Mouse (Mus musculus): ENCODE data around the gene Pus10.

Pus10 gene

GRCm38 (mm10) chr11:23665311-23665786, at the start of gene Pus10:
Pus10 (plus strand) TSS chr11:23665674.
- DNase-seq: peak; percentile 70

- no peak for DNase-seq
Observed at GRCm38 (mm10) chr11:23618995-23619394, 46.5 kb upstream of the Pus10 start.

DNA sequence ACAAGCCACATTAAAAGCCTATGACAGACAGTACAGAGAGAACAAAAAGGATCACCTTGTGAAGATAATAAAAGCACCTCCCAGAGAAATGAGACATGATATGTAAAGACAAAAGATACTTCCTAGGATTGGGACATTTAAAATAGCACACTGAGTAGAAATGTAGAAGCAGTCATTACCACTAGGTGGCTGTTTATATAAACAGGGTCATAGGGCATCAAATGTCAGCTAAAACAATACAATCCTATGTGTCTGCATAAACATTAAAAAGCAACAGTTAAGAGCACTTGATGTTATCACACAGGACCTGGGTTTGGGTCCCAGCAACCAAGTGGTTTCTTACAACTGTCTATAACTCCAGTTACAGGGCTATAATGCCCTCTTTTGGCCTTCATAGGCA, 34.8 kb upstream of the Pus10 start:
- DNase-seq: no peak

GRCm38 (mm10) chr11:23632945-23633878, 32.3 kb upstream of the Pus10 start, which contains the start of gene 0610010F05Rik:
0610010F05Rik (minus strand) TSS chr11:23633639.
- DNase-seq: peak; percentile 92

- no peak for DNase-seq
Observed at GRCm38 (mm10) chr11:23633879-23634215, 31.6 kb upstream of the Pus10 start.

DNA sequence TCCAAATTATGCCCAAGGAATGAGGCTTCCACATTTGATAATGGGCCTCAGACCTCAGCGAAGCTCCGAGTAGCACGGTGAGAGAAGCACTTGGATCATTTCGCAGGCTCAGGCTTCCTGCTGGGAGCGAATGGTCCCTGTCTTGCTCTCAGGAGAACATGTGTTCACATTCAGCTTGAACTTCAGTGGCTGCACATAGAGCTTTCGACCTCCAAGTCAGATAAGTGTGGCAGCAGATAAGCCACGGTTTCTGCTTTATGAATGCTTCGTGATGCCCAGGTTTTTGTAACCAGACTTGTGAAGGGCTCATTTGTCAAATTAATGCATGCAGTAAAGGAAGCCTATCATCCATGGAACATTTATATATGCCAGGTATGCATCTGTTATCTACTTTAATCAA, 30.9 kb upstream of the Pus10 start:
- no peak for DNase-seq

GRCm38 (mm10) chr11:23647431-23647830, 18.0 kb upstream of the Pus10 start:
- DNase-seq: no peak

- no peak for DNase-seq
Observed at GRCm38 (mm10) chr11:23647835-23648234, 17.6 kb upstream of the Pus10 start.

DNA sequence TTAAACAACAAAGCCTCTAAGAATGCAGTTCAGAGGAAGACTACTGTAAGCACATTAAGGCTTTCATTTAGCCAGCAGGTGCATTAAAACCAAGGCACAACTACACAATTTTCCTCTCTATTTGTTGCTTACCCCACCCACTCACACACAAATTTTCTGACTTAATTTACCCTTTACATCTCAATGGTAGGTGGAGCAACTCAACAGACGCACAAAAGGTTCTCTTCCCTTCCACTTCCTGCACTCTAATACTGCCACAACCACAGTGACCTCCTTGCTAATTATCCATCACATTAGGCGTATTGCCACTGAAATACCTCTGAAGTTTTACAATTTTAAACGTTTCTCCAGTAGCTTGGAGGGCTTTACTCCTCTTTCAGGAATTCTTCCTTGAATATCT, 11.8 kb upstream of the Pus10 start:
- DNase-seq: no peak

DNA sequence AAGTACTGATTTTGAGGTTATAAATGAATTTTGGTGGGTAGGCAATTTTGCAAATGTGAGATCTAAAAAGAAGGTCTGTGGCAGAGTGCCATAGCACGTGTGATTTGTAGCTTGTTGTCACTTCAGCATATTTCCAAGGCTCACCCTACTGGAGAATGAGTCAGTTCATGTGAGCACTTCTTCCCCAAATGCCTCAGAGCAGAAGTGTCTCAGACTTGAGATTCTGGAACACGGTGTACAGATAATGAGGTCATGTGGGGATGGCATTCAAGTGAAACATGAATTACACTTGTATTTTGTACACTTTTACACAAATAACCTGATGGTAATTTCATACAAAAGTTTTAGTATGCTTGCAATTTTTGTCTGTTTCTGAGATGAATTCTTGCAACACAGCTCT, 7.7 kb upstream of the Pus10 start:
- DNase-seq: no peak

DNA sequence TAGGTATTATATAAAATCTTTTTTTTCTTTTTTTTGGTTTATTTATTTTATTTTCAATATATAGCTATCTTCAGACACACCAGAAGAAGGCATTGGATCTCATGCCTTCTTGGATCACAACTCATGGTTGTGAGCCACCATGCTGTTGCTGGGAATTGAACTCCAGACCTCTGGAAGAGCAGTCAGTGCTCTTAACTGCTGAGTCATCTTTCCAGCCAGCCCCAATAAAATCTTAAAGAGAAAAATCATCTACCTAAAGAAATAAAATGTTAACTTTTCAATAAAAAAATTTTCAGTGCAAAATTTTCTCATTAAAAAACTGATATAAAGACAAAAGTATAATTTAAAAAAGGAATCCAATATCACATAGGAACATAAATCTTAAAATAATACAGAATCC, 1.2 kb upstream of the Pus10 start:
- DNase-seq: no peak

GRCm38 (mm10) chr11:23665798-23666501, 476 bp downstream of the Pus10 start, which contains the start of gene Pex13:
Pex13 (minus strand) TSS chr11:23665959.
- DNase-seq: peak; percentile 96

GRCm38 (mm10) chr11:23666526-23666925, 1.1 kb downstream of the Pus10 start:
- DNase-seq: no peak

DNA sequence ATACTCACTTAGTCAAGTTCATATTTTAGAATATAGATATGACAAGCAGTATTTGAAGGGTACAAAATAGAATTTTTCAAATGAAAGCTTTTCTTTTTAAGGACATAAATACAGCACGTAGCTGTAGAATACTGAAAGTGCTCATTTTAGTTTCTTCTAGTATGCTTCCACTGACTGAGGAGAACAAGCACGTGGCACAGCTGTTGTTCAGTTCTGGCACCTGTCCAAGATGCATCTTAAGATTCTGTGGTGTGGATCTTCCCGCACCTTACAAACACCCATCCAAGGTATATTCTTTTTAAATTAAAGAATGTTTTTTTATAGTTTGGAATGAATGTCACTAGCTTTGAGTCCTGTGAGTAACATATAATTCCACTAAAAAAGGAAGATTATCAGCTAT, 1.7 kb downstream of the Pus10 start:
- peak; percentile 21 for DNase-seq

DNA sequence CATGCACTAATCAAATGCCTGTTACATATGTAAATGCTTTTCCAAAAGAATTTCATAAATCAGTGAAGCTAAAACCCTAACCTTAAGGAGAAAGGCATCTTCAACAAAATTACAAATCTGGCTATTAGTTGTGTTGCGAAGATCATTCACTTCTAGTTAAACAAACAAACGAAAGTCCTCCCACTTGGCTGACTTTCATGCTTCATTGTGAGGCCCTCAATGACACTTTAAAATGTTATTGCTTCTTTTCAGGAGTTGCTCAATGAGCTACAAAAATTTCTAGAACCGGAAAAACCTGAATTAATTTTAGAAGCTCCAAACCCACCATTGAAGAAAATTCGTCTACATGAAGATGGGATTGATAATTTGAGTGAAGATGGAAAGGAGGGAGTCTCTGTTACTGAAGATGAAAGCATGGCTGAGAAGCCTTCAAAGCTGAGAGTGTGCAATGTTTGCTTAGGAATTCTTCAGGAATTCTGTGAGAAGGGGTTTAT, 6.8 kb downstream of the Pus10 start:
- no peak for DNase-seq

GRCm38 (mm10) chr11:23676100-23676499, 10.6 kb downstream of the Pus10 start:
- no peak for DNase-seq

DNA sequence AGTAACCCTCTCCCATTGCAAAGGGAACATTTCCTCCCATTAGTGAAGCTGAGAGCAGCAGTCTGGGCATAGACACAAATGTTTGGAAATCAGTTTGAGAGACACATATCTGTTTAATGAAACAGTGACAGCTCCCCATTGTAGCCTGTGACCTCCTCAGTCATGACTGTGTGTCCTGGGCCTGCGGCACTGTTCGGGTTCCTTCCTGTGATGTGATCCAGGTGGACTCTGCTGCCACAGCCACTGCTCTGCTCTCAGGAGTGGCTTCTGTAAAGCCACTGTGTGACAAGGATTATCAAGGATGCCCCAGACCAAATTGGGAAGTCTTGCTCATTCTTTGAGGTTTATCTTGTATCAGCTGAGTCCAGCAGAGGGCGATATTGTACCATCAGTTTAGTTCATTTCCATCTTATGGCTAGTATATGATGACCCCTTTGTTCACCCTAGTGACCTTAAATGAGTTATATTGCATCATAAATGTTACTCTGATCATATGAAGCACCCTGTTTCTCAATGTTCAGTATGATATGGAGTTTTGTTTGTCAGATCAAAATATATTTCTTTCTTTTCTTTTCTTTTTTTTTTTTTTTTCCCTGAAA, 13.7 kb downstream of the Pus10 start:
- DNase-seq: peak; percentile 68

GRCm38 (mm10) chr11:23680435-23680950, 15.0 kb downstream of the Pus10 start:
- DNase-seq: no peak

GRCm38 (mm10) chr11:23682561-23682960, 17.1 kb downstream of the Pus10 start:
- DNase-seq: no peak

GRCm38 (mm10) chr11:23686671-23687070, 21.2 kb downstream of the Pus10 start:
- no peak for DNase-seq

- DNase-seq: no peak
Observed at GRCm38 (mm10) chr11:23688060-23688459, 22.6 kb downstream of the Pus10 start.

DNA sequence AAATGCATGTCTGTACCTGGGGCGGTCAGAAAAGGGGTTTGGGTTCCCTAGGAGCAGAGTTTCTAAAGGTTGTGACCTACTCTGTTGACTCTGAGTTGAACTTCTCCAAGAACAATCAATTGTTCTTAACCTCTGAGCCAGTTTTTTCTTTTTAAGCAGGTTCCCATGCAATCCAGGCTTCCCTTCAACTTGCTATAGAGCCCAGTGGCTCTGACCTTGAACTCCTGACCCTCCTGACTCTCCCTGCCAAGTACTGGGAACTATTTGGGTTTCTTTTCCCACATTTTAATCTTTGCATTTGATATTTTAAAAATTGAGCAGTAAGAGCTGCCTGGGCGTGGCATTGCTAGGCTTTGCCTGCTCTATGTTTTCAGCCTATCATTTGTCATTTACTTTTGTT, 27.8 kb downstream of the Pus10 start:
- DNase-seq: no peak

DNA sequence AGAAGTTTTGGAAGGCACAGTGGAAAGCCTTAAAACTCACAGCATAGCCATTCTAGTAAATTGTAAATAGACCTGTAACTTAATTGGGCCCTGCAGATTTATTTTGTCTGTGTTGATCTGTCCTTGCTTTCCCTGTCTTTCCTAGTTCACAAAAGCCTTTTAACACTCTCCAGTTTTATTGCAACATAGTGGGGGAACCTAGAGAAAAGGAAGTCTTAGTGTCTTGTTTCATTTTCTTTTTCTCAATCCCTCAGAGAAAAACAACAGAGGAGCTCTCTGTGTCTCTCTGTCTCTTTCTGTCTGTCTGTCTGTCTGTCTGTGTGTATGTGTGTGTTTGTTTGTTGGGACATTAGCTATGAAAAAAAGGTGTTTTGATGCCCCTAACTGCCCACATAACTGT, 30.4 kb downstream of the Pus10 start:
- no peak for DNase-seq

All from kidney, postnatal 14 days (tissue).